Mouse (Mus musculus): ENCODE data around the gene Prrt3. TPM values are rescaled to one million over a fixed set of nuclear protein-coding genes. Genes with fewer than 3 reads are reported as not detected.

Gene Prrt3
- total RNA-seq, 2 experiments from 2014 or later, result not detected

- ATAC-seq (replicated peaks; ENCODE audit: poor library complexity), result no peak
These were observed 9.4 kb downstream of the Prrt3 start for GRCm38 (mm10) chr6:113492101-113492864.

- no peak for ATAC-seq (replicated peaks; ENCODE audit: poor library complexity)
These were observed 12.3 kb downstream of the Prrt3 start for GRCm38 (mm10) chr6:113489410-113489809.

DNA sequence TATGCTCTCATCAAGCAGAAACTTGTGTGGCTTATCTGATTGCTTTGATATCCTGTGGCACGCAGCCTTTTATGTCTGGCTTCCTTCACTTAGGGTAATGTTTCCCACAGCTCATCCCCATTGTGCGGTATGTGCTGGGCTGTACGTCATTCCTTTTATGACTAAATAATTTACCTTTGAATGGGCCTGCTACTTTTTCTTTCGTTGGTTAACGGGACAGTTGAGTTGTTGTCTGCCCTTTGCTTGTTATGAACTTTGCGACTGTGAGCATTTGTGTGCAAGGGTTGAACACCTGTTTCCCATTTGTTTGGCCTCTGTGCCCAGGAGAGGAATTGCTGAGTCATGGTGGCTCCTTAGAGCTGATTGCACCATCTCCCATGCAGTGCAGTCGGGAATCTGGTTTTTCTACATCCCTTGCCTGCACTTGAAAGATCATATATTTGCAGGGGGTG lies 14.6 kb downstream of the Prrt3 start:
- ATAC-seq (replicated peaks; ENCODE audit: poor library complexity), result peak; percentile 22; the same call in 1 of the 2 replicates

GRCm38 (mm10) chr6:113483729-113484128 lies 18.0 kb downstream of the Prrt3 start:
- ATAC-seq (replicated peaks; ENCODE audit: poor library complexity), result peak; percentile 22

- ATAC-seq (replicated peaks; ENCODE audit: poor library complexity), result peak; percentile 89
These were observed 18.6 kb downstream of the Prrt3 start, which contains the start of gene Creld1 for GRCm38 (mm10) chr6:113483100-113483615. Creld1 (plus strand) TSS chr6:113483297.

DNA sequence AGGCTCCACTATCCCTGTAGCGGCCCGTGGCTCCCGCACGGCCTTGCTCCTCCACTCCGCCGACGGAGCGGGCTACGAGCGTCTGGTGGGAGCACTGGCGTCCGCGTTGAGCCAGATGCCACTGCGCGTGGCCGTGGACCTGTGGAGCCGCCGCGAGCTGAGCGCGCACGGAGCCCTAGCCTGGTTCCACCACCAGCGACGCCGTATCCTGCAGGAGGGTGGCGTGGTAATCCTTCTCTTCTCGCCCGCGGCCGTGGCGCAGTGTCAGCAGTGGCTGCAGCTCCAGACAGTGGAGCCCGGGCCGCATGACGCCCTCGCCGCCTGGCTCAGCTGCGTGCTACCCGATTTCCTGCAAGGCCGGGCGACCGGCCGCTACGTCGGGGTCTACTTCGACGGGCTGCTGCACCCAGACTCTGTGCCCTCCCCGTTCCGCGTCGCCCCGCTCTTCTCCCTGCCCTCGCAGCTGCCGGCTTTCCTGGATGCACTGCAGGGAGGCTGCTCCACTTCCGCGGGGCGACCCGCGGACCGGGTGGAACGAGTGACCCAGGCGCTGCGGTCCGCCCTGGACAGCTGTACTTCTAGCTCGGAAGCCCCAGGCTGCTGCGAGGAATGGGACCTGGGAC lies 19.1 kb downstream of the Prrt3 start:
- peak; percentile 24 for ATAC-seq (replicated peaks; ENCODE audit: poor library complexity)

DNA sequence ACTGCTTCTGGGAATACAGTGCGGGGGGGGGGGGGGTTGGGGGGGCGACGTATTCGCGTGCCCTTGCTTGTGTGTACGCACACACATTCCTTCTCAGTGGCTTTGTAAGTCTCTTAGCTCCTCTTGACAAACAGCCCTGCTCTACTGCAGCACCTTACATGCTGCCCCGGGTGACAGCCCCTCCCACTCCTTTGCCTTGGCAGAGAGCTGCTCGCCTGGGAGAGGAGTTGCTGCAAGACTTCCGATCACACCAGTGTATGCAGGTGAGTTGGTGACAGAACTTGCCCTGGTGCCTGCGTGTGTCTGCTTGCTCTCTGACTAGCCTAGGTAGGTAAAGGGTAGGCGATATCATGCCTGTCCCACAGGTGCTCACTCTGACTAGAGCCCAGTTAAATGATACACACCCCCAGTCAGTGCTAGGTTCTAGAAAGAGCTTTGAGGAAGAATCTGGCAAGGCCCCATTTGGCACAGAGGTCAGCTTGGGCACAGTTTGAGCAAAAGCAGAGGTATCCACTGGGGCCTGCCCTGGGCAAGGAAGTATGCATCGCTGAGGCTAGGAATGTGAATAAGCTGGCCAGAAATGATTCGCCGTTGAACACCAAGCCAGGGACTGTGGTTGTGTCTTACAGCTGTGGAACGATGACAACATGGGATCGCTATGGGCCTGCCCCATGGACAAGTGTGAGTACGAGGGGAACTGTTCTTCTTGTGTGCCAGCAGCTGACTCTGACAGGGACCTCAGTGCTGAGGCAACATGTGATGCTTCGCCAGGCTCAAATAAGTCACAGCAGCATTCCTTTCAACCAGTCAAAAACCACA lies 21.0 kb downstream of the Prrt3 start:
- ATAC-seq (replicated peaks; ENCODE audit: poor library complexity), result no peak

GRCm38 (mm10) chr6:113478906-113479305 lies 22.8 kb downstream of the Prrt3 start:
- no peak for ATAC-seq (replicated peaks; ENCODE audit: poor library complexity)

- no peak for ATAC-seq (replicated peaks; ENCODE audit: poor library complexity)
These were observed 24.4 kb downstream of the Prrt3 start for GRCm38 (mm10) chr6:113477353-113477752.

DNA sequence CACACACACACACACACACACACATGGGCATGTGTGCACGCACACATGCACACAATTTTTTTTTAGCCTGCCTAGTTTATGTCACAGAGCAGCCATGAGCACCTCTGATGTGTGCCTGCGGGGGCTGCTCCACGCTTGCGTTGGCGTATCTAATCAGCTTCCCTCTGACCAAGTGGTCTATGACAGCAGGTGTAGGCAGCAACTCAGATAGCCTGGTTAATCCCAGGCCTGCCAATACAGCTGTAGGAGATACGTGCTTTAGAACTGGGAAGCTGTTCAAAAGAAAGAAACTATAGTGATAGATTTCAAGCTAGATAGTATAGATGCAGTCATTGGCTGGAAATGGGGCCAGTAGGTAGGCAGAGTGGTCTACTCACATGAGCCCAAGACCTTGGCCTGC lies 28.0 kb downstream of the Prrt3 start:
- ATAC-seq (replicated peaks; ENCODE audit: poor library complexity), result peak; percentile 40

- ATAC-seq (replicated peaks; ENCODE audit: poor library complexity), result no peak
These were observed 28.5 kb downstream of the Prrt3 start for GRCm38 (mm10) chr6:113473246-113473645.

GRCm38 (mm10) chr6:113472061-113472460 lies 29.7 kb downstream of the Prrt3 start:
- ATAC-seq (replicated peaks; ENCODE audit: poor library complexity), result no peak

DNA sequence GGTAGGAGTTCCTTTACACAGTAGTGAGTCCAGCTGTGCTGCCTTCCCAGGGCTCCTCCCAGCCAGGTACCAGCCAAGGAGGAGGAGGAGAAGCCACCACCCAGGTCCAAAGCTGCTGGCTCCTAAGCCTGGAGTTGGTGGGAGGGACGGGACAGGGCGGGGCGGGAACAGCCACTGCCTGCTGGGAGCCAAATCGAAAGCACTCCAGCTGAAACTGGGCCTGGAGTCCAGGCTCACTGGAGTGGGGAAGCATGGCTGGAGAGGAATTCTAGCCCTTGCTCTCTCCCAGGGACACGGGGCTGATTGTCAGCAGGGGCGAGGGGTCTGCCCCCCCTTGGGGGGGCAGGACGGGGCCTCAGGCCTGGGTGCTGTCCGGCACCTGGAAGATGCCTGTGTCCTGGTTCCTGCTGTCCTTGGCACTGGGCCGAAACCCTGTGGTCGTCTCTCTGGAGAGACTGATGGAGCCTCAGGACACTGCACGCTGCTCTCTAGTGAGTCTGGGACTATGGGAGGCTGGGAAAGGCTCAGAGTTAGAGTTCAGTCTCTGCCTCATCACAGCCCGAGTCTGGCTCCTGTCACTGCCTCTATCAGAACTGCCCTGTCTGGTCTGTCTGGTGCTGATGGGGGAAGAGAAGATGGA lies 30.3 kb downstream of the Prrt3 start, which contains the start of gene Il17rc:
TSS of gene Il17rc (plus strand) at position 131 of the 640 bp plus-strand sequence.
- ATAC-seq (replicated peaks; ENCODE audit: poor library complexity), result no peak

- ATAC-seq (replicated peaks; ENCODE audit: poor library complexity), result peak; percentile 67
These were observed 32.3 kb downstream of the Prrt3 start for GRCm38 (mm10) chr6:113469432-113469831.

GRCm38 (mm10) chr6:113469021-113469420 lies 32.7 kb downstream of the Prrt3 start:
- ATAC-seq (replicated peaks; ENCODE audit: poor library complexity), result peak; percentile 88

GRCm38 (mm10) chr6:113468512-113468911 lies 33.2 kb downstream of the Prrt3 start:
- ATAC-seq (replicated peaks; ENCODE audit: poor library complexity), result peak; percentile 41

- no peak for ATAC-seq (replicated peaks; ENCODE audit: poor library complexity)
These were observed 36.1 kb downstream of the Prrt3 start for GRCm38 (mm10) chr6:113465602-113466001.

- ATAC-seq (replicated peaks; ENCODE audit: poor library complexity), result no peak
These were observed 37.7 kb downstream of the Prrt3 start for GRCm38 (mm10) chr6:113464040-113464439.

DNA sequence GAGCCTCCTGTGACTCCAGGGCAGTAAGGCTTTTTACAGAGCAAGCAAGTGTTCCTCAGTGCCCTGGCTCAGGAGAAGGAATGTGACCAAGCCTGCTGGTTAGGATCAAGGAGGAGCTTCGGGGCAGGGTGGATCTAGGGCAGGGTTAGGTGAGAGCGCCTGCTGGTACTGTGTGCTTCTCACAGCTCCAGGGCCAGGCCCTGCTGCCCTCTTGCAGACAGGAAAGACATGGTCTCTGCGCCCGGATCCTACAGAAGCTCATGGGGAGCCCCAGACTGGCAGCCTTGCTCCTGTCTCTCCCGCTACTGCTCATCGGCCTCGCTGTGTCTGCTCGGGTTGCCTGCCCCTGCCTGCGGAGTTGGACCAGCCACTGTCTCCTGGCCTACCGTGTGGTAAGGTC lies 43.1 kb downstream of the Prrt3 start:
- ATAC-seq (replicated peaks; ENCODE audit: poor library complexity), result no peak; the same call in 1 of the 2 replicates

GRCm38 (mm10) chr6:113457952-113458534 lies 43.7 kb downstream of the Prrt3 start, which contains the start of gene Il17re:
Il17re (plus strand) TSS chr6:113458484.
- peak; percentile 56 for ATAC-seq (replicated peaks; ENCODE audit: poor library complexity)

All from megakaryocyte progenitor cell, adult 5-6 weeks (primary cell).